Mouse (Mus musculus) myocyte (in vitro differentiated cells): ENCODE results near the gene Grb2. TPM values are rescaled to one million over a fixed set of nuclear protein-coding genes. Genes with fewer than 3 reads are reported as not detected.

Source experiments
- H3K27me3 ChIP-seq: one replicate; pipeline ENCODE4 v1.6.1; 2011; ENCODE audit not compliant: control insufficient read depth, insufficient read depth, insufficient read length
- H3K36me3 ChIP-seq: one replicate; pipeline ENCODE4 v1.6.1; 2011; ENCODE audit not compliant: control insufficient read depth, insufficient read depth
- H3K4me2 ChIP-seq: one replicate; pipeline ENCODE4 v1.6.1; 2011; ENCODE audit warnings: low read depth, control low read depth
- H3K4me3 ChIP-seq: one replicate; pipeline ENCODE4 v1.5.1; 2011; ENCODE audit warnings: mild to moderate bottlenecking, control low read depth, moderate library complexity
- H3K79me2 ChIP-seq: one replicate; pipeline ENCODE4 v1.6.1; 2011; ENCODE audit not compliant: control insufficient read depth, insufficient read depth
- H3ac ChIP-seq: one replicate; pipeline ENCODE4 v1.6.1; 2011; ENCODE audit not compliant: control insufficient read depth, insufficient read length
- CEBPB ChIP-seq: IDR thresholded peaks from 2 replicates; pipeline ENCODE4 v1.6.1; 2011; ENCODE audit warnings: mild to moderate bottlenecking, moderate library complexity; ENCODE audit not compliant: poor library complexity, insufficient read depth, severe bottlenecking
- E2F4 ChIP-seq: IDR thresholded peaks from one replicate; pipeline ENCODE4 v1.6.1; 2011; ENCODE audit warnings: mild to moderate bottlenecking, control low read depth, moderate library complexity; ENCODE audit not compliant: insufficient read depth
- MAX ChIP-seq: IDR thresholded peaks from one replicate; pipeline ENCODE4 v1.6.1; 2011; ENCODE audit warnings: low read depth, mild to moderate bottlenecking, control low read depth
- MYOD1 ChIP-seq, 3 experiments: IDR thresholded peaks; one replicate each; pipeline ENCODE4 v1.6.1; 2011; ENCODE audit warnings: control low read depth in 2 of 3, low read depth in 2 of 3, mild to moderate bottlenecking in 2 of 3, moderate library complexity in 1 of 3; ENCODE audit not compliant: insufficient read length in 2 of 3, control insufficient read depth in 1 of 3
- MYOG ChIP-seq, 3 experiments: IDR thresholded peaks; one replicate each; pipeline ENCODE4 v1.6.1; 2011; ENCODE audit warnings: control low read depth in 2 of 3, low read depth in 2 of 3, mild to moderate bottlenecking in 2 of 3; ENCODE audit not compliant: insufficient read length in 2 of 3, control insufficient read depth in 1 of 3, insufficient read depth in 1 of 3
- POLR2A ChIP-seq: IDR thresholded peaks from one replicate; pipeline ENCODE4 v1.6.1; 2011; ENCODE audit warnings: low read depth, mild to moderate bottlenecking, control low read depth, moderate library complexity; ENCODE audit not compliant: insufficient read length
- POLR2AphosphoS2 ChIP-seq: IDR thresholded peaks from one replicate; pipeline ENCODE4 v1.6.1; 2011; ENCODE audit warnings: low read depth, control low read depth; ENCODE audit not compliant: insufficient read length
- REST ChIP-seq: IDR thresholded peaks from one replicate; pipeline ENCODE4 v1.6.1; 2011; ENCODE audit warnings: mild to moderate bottlenecking, control low read depth, moderate library complexity; ENCODE audit not compliant: insufficient read depth, insufficient read length
- SRF ChIP-seq: IDR thresholded peaks from one replicate; pipeline ENCODE4 v1.6.1; 2011; ENCODE audit warnings: low read depth; ENCODE audit not compliant: control insufficient read depth, insufficient read length
- TCF12 ChIP-seq: IDR thresholded peaks from one replicate; pipeline ENCODE4 v1.6.1; 2011; ENCODE audit warnings: mild to moderate bottlenecking, control low read depth; ENCODE audit not compliant: poor library complexity, insufficient read depth, severe bottlenecking
- TCF3 ChIP-seq: IDR thresholded peaks from one replicate; pipeline ENCODE4 v1.6.1; 2011; ENCODE audit warnings: low read depth, control low read depth; ENCODE audit not compliant: insufficient read length
- USF1 ChIP-seq: IDR thresholded peaks from one replicate; pipeline ENCODE4 v1.6.1; 2011; ENCODE audit warnings: low read depth, mild to moderate bottlenecking, control low read depth, moderate library complexity
- polyA plus RNA-seq: library from polyadenylated mRNA; unstranded; fragments of >200 nt; fragmentation: generic; extraction: Trizol; gene quantifications from one replicate; pipeline ENCODE4 v1.2.1, GENCODE M21; 2012; ENCODE audit warnings: missing spikeins

Grb2 gene
- polyA plus RNA-seq, 1 experiment: 71.2 TPM

DNA sequence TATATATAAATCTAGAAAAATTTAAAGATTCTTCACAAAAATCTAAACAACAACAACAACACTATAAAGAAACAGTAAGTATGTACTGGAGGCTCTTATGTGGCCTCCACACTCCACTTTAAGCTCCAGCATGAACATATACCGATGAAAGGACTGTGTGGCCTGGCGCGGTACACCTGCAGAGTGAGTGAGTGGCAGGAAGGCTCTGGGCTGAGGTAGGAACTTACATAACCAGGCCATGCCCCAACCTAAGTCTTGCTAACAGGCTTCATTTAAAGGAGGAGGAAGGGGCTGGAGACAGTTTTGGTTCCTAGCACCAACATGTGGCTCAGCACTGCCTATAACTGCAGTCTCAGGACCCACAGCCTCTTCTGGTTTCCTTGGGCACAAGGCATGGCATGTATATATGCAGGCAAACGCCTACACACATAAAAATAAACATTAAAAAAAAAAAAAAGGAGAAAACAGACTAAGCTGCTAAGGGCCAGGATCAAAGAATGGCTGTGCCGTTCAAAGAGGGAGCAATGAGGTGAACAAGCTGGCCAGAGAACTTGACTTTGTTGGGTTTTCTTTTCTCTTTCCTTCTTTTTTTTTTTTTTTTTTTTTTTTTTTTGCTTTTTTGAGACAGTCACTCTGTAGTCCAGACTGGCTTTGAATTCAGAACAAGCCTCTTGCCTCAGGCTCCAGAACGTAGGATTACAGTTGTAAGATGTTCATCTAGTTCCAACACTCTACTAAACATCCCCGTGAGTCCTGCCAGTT, 36.0 kb downstream of the Grb2 start:
- Histone ChIP-seq H3ac (no peak overlapping the region), H3K36me3 (peaks cover 7% of the 10 kb centered on the region), H3K79me2 (peaks cover 79% of the 10 kb centered on the region), H3K4me2 (no peak overlapping the region), H3K4me3 (no peak overlapping the region), H3K27me3 (no peaks in the 10 kb centered on the region)
- TF ChIP-seq TCF3: no peak
- TF ChIP-seq MYOD1 (IDR thresholded peaks at IDR 0.05; ENCODE audit: control insufficient read depth in 1 of 3, insufficient read length in 2 of 3, low read depth in 2 of 3): no peak
- no peak for TF ChIP-seq MYOG (IDR thresholded peaks at IDR 0.05; ENCODE audit: control insufficient read depth in 1 of 3, insufficient read depth in 1 of 3, insufficient read length in 2 of 3, low read depth in 2 of 3)
- TF ChIP-seq POLR2AphosphoS2: no peak
- TF ChIP-seq CEBPB: no peak
- no peak for TF ChIP-seq E2F4
- no peak for TF ChIP-seq SRF
- no peak for TF ChIP-seq TCF12
- no peak for TF ChIP-seq REST
- TF ChIP-seq USF1: no peak
- TF ChIP-seq MAX: no peak
- TF ChIP-seq POLR2A: no peak

DNA sequence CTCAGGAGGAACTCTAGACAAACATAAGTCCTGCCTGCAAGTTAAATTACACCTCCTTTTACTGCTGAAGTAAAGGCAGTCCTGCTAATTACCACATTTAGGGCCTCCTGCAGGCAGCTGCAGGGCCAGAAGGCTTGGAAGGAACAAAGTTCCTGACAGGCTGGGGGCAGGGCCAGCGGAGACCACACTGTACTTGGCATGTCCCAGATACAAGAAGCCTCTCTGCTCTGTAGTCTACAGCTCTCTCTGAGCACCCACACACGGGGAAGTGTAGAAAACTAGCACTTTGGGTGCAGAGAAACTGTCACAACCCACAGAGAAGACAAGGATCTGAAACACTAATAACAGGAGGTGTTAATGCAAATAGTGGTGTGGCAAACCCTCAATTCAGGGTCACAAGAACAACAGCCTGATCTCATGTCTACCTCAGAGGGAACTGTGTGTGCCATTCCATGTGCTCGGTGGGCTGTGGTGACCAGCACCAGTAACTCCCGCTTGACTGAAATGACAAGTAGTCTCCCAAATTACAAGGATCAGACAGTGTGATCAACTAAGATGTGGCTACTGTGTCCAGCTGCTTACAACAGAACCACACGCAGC, 37.8 kb downstream of the Grb2 start:
- Histone ChIP-seq H3K79me2 (peaks cover 75% of the 10 kb centered on the region), H3ac (no peak overlapping the region), H3K36me3 (no peaks in the 10 kb centered on the region), H3K4me3 (no peak overlapping the region), H3K27me3 (no peaks in the 10 kb centered on the region), H3K4me2 (peak overlapping the region; percentile 16)
- no peak for TF ChIP-seq USF1
- TF ChIP-seq MYOG (IDR thresholded peaks at IDR 0.05; ENCODE audit: control insufficient read depth in 1 of 3, insufficient read depth in 1 of 3, insufficient read length in 2 of 3, low read depth in 2 of 3): peak in 1 of 3 experiments; percentile 23

DNA sequence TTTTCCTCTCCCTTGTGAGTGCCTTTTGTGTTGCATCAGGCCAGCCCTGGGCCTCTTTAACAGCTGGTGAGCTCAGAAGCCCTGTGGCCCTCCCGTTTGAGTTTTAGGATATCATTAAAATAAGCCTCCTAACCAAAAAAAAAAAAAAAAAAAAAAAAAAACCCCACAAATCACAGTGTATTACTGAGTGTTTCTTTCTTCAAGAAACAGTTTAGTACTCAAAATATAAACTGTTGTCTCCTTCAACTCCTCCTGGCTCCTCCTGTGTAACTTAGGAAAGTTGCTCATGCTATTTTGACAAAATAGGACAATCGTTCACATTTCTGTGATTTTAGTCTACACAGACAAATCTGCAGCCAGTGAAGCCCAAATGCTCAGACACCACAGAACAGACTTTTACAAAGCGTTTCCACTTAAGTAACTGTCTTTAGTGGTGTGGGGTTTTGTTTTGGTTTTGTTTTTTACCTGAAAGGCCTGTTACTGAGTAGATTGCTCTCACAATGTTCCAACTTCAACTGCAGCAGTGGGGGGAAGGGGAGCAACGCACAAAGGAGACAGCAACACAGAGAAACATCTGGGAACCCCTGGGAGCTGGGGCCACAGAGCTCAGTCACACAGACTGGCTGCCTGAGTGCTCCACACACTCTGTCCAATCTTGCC, 44.6 kb downstream of the Grb2 start:
- Histone ChIP-seq H3K4me3 (no peak overlapping the region), H3K4me2 (no peak overlapping the region), H3K27me3 (no peaks in the 10 kb centered on the region), H3ac (no peak overlapping the region), H3K79me2 (peaks cover 60% of the 10 kb centered on the region), H3K36me3 (no peaks in the 10 kb centered on the region)
- no peak for TF ChIP-seq E2F4
- TF ChIP-seq POLR2AphosphoS2: no peak
- no peak for TF ChIP-seq TCF12
- TF ChIP-seq MAX: no peak
- no peak for TF ChIP-seq MYOD1 (IDR thresholded peaks at IDR 0.05; ENCODE audit: control insufficient read depth in 1 of 3, insufficient read length in 2 of 3, low read depth in 2 of 3)
- no peak for TF ChIP-seq SRF
- no peak for TF ChIP-seq MYOG (IDR thresholded peaks at IDR 0.05; ENCODE audit: control insufficient read depth in 1 of 3, insufficient read depth in 1 of 3, insufficient read length in 2 of 3, low read depth in 2 of 3)
- no peak for TF ChIP-seq TCF3
- no peak for TF ChIP-seq CEBPB
- TF ChIP-seq USF1: no peak
- TF ChIP-seq POLR2A: no peak
- TF ChIP-seq REST: no peak

DNA sequence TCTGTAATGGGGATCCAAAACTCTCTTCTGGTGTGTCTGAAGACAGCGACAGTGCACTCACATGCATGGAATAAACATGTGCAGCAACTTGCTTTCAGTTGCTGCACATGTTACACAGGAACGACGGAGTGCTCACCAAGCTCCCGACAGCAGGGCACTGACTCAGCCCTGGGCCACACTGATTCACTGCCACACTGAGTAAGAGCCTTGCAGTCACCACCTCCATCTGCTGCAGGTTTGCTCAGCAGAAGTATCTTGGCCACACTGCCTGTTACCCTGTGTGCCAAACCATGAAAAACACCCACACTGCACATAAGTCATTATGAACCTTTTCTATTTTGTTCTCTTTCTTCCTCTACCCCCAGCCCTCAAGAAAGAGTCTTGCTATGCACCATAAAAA, 48.0 kb downstream of the Grb2 start:
- TF ChIP-seq USF1 (no peak), MYOD1 (IDR thresholded peaks at IDR 0.05; ENCODE audit: control insufficient read depth in 1 of 3, insufficient read length in 2 of 3, low read depth in 2 of 3) (no peak), SRF (no peak), E2F4 (no peak), POLR2AphosphoS2 (no peak)
- no peaks in the 10 kb centered on the region for H3K27me3 ChIP-seq

DNA sequence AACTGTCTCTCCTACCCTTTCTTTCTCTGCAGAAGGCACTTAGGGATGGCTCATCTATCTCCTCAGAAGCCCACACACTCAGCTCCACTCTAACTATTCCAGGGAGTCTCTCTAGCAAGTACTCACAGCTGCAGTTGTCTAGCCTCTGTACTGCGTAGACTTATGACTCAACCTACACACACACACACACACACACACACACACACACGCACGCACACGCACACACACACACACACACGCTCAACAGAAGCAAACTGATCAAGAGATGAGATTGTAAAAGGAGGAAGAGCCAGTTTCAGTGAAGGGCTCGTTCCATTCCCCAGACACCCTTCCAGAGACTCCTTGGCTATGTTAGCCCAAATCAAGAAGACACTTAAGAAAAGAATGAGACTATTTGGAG, 49.9 kb downstream of the Grb2 start:
- no peaks in the 10 kb centered on the region for H3K27me3 ChIP-seq
- peaks cover 5% of the 10 kb centered on the region for H3K36me3 ChIP-seq
- no peak overlapping the region for H3K4me3 ChIP-seq
- H3K4me2 ChIP-seq: no peak overlapping the region
- peaks cover 26% of the 10 kb centered on the region for H3K79me2 ChIP-seq
- no peak overlapping the region for H3ac ChIP-seq
- no peak for TF ChIP-seq MAX
- TF ChIP-seq E2F4: no peak
- TF ChIP-seq POLR2AphosphoS2: no peak
- no peak for TF ChIP-seq CEBPB
- no peak for TF ChIP-seq MYOG (IDR thresholded peaks at IDR 0.05; ENCODE audit: control insufficient read depth in 1 of 3, insufficient read depth in 1 of 3, insufficient read length in 2 of 3, low read depth in 2 of 3)
- no peak for TF ChIP-seq TCF12
- TF ChIP-seq REST: no peak
- TF ChIP-seq MYOD1 (IDR thresholded peaks at IDR 0.05; ENCODE audit: control insufficient read depth in 1 of 3, insufficient read length in 2 of 3, low read depth in 2 of 3): no peak
- no peak for TF ChIP-seq POLR2A

More for the DNA sequence above, 48.0 kb downstream of the Grb2 start:
- H3K36me3 ChIP-seq: no peaks in the 10 kb centered on the region
- H3ac ChIP-seq: no peak overlapping the region
- H3K4me3 ChIP-seq: no peak overlapping the region
- H3K79me2 ChIP-seq: peaks cover 35% of the 10 kb centered on the region
- no peak overlapping the region for H3K4me2 ChIP-seq
